Mouse (Mus musculus) CH12.LX (cell line): ENCODE data around the gene Mapre1. TPM values are rescaled to one million over a fixed set of nuclear protein-coding genes. Genes with fewer than 3 reads are reported as not detected.
"Not testable (repeated sequence)": the region's sequence is repeated elsewhere in the genome, so short reads cannot be mapped to it uniquely, and the experiment has no call there.

Experiments used
- DNase-seq: peaks from one replicate; pipeline ENCODE4 v3.0.0-alpha.2; 2013; ENCODE audit errors: extremely low read depth
- H3K27ac ChIP-seq: 2 replicates; pipeline ENCODE4 v1.5.1; 2012; ENCODE audit warnings: low read depth, mild to moderate bottlenecking, control low read depth, moderate library complexity; ENCODE audit not compliant: insufficient read depth
- H3K27me3 ChIP-seq: replicated peaks from 2 replicates; pipeline ENCODE3; 2012; ENCODE audit warnings: inconsistent platforms
- H3K36me3 ChIP-seq, 2 experiments: replicated peaks in 1 of 2; 2 replicates each; pipeline versions ENCODE3 to v1.6.1; 2012; ENCODE audit warnings: inconsistent platforms in 1 of 2, low read length in 1 of 2, mild to moderate bottlenecking in 1 of 2, mixed read lengths in 1 of 2, moderate library complexity in 1 of 2; ENCODE audit not compliant: control insufficient read depth in 1 of 2, insufficient read depth in 1 of 2
- H3K4me1 ChIP-seq, 2 experiments: 2 replicates each; pipeline ENCODE4 v1.6.1; 2012; ENCODE audit warnings: inconsistent platforms in 1 of 2, moderate library complexity in 1 of 2; ENCODE audit not compliant: insufficient read depth in 2 of 2, control insufficient read depth in 1 of 2
- H3K4me2 ChIP-seq: 2 replicates; pipeline ENCODE4 v1.6.1; 2012; ENCODE audit warnings: low read depth, mild to moderate bottlenecking, control low read depth; ENCODE audit not compliant: poor library complexity, insufficient read depth, severe bottlenecking
- H3K4me3 ChIP-seq, 3 experiments: fragments of 150-350 bp in 1 of 3; sonication (generic) in 1 of 3; replicated peaks in 1 of 3; 2 replicates each; pipeline versions ENCODE3 to v1.5.1; 2011 to 2012; ENCODE audit warnings: low read depth in 2 of 3, low read length in 2 of 3, mild to moderate bottlenecking in 2 of 3, moderate library complexity in 2 of 3, control low read depth in 1 of 3, improper control_type of control experiment in 1 of 3, inconsistent platforms in 1 of 3, mixed read lengths in 1 of 3; ENCODE audit not compliant: poor library complexity in 1 of 3
- H3K79me2 ChIP-seq: replicated peaks from 2 replicates; pipeline ENCODE4 v1.6.1; 2012; ENCODE audit warnings: mild to moderate bottlenecking, moderate library complexity; ENCODE audit not compliant: control insufficient read depth, poor library complexity, insufficient read depth, severe bottlenecking; ENCODE audit errors: extremely low read depth
- H3K9ac ChIP-seq: 2 replicates; pipeline ENCODE4 v1.6.1; 2012; ENCODE audit warnings: low read depth, mild to moderate bottlenecking, control low read depth, moderate library complexity; ENCODE audit not compliant: insufficient read depth
- H3K9me3 ChIP-seq: replicated peaks from 2 replicates; pipeline ENCODE3; 2012; ENCODE audit warnings: low read length, inconsistent platforms, mixed read lengths
- CHD2 ChIP-seq: IDR thresholded peaks from 2 replicates; pipeline ENCODE4 v1.6.1; 2011; ENCODE audit warnings: low read length, improper control_type of control experiment
- CTCF ChIP-seq, 2 experiments: IDR thresholded peaks in 1 of 2; conservative IDR thresholded peaks in 1 of 2; 2 replicates each; pipeline ENCODE4 v1.5.1; 2011 to 2012; ENCODE audit warnings: low read depth in 2 of 2, low read length in 2 of 2, improper control_type of control experiment in 1 of 2, inconsistent platforms in 1 of 2, mild to moderate bottlenecking in 1 of 2, moderate library complexity in 1 of 2
- HCFC1 ChIP-seq: IDR thresholded peaks from 2 replicates; pipeline ENCODE4 v1.6.1; 2012; ENCODE audit warnings: low read depth, mild to moderate bottlenecking, inconsistent platforms, low read length, improper control_type of control experiment
- IRF4 ChIP-seq: IDR thresholded peaks from 2 replicates; pipeline ENCODE4 v1.6.1; 2014; ENCODE audit warnings: low read depth, mild to moderate bottlenecking, inconsistent platforms, low read length, improper control_type of control experiment
- JUN ChIP-seq: IDR thresholded peaks from 2 replicates; pipeline ENCODE4 v1.6.1; 2011; ENCODE audit warnings: low read depth, mild to moderate bottlenecking, low read length, improper control_type of control experiment, moderate library complexity; ENCODE audit not compliant: insufficient read depth
- JUND ChIP-seq: conservative IDR thresholded peaks from 2 replicates; pipeline ENCODE4 v1.6.1; 2011; ENCODE audit warnings: low read depth, low read length, improper control_type of control experiment
- MAX ChIP-seq: IDR thresholded peaks from 2 replicates; pipeline ENCODE4 v1.6.1; 2011; ENCODE audit warnings: low read length, improper control_type of control experiment
- MAZ ChIP-seq: IDR thresholded peaks from 2 replicates; pipeline ENCODE4 v1.6.1; 2012; ENCODE audit warnings: low read depth, mild to moderate bottlenecking, inconsistent platforms, low read length, improper control_type of control experiment, moderate library complexity
- MEF2A ChIP-seq: IDR thresholded peaks from 2 replicates; pipeline ENCODE4 v1.6.1; 2014; ENCODE audit warnings: low read depth, mild to moderate bottlenecking, inconsistent platforms, low read length, improper control_type of control experiment, borderline replicate concordance
- NELFE ChIP-seq: IDR thresholded peaks from 2 replicates; pipeline ENCODE4 v1.6.1; 2011; ENCODE audit warnings: low read depth, low read length, improper control_type of control experiment
- NRF1 ChIP-seq: IDR thresholded peaks from 2 replicates; pipeline ENCODE4 v1.6.1; 2014; ENCODE audit warnings: low read depth, mild to moderate bottlenecking, inconsistent platforms, low read length, improper control_type of control experiment, moderate library complexity
- PAX5 ChIP-seq: IDR thresholded peaks from 2 replicates; pipeline ENCODE4 v1.6.1; 2012; ENCODE audit warnings: low read length, inconsistent platforms, mixed read lengths
- POLR2A ChIP-seq: IDR thresholded peaks from 2 replicates; pipeline ENCODE4 v1.6.1; 2011; ENCODE audit warnings: low read depth, mild to moderate bottlenecking, improper control_type of control experiment, low read length
- RAD21 ChIP-seq: IDR thresholded peaks from 2 replicates; pipeline ENCODE4 v1.6.1; 2011; ENCODE audit warnings: low read depth, mild to moderate bottlenecking, low read length, improper control_type of control experiment, moderate library complexity
- SMC3 ChIP-seq: IDR thresholded peaks from 2 replicates; pipeline ENCODE4 v1.6.1; 2011; ENCODE audit warnings: low read depth, low read length, improper control_type of control experiment
- UBTF ChIP-seq: IDR thresholded peaks from 2 replicates; pipeline ENCODE4 v1.6.1; 2012; ENCODE audit warnings: low read depth, mild to moderate bottlenecking, inconsistent platforms, low read length, improper control_type of control experiment, moderate library complexity
- USF1 ChIP-seq: IDR thresholded peaks from 2 replicates; pipeline ENCODE4 v1.6.1; 2014; ENCODE audit warnings: low read depth, mild to moderate bottlenecking, inconsistent platforms, low read length, improper control_type of control experiment
- ZKSCAN1 ChIP-seq: IDR thresholded peaks from 2 replicates; pipeline ENCODE4 v1.6.1; 2012; ENCODE audit warnings: low read depth, inconsistent platforms, low read length, improper control_type of control experiment, borderline replicate concordance
- ZMIZ1 ChIP-seq: IDR thresholded peaks from 2 replicates; pipeline ENCODE4 v1.6.1; 2012; ENCODE audit warnings: low read depth, mild to moderate bottlenecking, inconsistent platforms, low read length, improper control_type of control experiment
- dilution Hi-C: fragments of 300-500 bp; cut with MboI; formaldehyde crosslinking; loops from 2 replicates; pipeline ENCODE4 v1.14.3; 2020; ENCODE audit warnings: low sequenced_read_pairs; ENCODE audit not compliant: extremely low pct_unique_long_range_greater_than_20kb, extremely low pct_ligation_motif_present
- in situ Hi-C: fragments of 300-500 bp; cut with MboI; formaldehyde crosslinking; loops from 3 replicates; pipeline ENCODE4 v1.14.3; 2019; ENCODE audit warnings: low sequenced_read_pairs, low pct_ligation_motif_present, low pct_unique_long_range_greater_than_20kb, mixed read lengths
- polyA plus RNA-seq: library from polyadenylated mRNA; unstranded; fragments of >175 nt; gene quantifications from 2 replicates; pipeline ENCODE4 v1.2.1, GENCODE M21; 2012; ENCODE audit warnings: low read depth; ENCODE audit not compliant: insufficient read length
- total RNA-seq, 2 experiments: library from RNA; depleted of rRNA; stranded (reverse); fragments of 300-350 nt in 1 of 2; fragments of >200 nt in 1 of 2; gene quantifications; 2 replicates each; pipeline ENCODE4 v1.2.3; 2012 to 2014

The Mapre1 gene
- total and polyA plus RNA-seq, 3 experiments, result 30.8 to 136 (median 134) TPM

DNA sequence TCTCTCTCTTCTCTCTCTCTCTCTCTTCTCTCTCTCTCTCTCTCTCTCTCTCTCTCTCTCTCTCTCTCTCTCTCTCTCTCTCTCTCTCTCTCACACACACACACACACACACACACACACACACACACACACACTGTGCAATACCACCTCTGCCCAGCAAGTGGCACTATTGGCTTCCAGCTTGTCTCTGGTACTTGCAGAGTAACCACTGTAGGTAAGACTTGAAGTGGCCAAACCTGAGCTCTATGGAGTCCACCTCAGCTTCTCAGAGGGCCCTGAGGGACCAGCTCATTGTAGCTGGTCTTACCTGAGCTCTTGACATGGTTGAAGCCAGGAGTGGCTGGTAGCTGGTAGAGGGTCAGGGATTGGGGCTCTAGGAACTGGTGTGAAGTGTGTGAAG, 66.4 kb downstream of the Mapre1 start:
- H3K27ac ChIP-seq, H3K4me3 ChIP-seq, H3K36me3 ChIP-seq, dilution Hi-C loops, in situ Hi-C loops, H3K79me2 ChIP-seq, H3K9ac ChIP-seq, H3K4me2 ChIP-seq, H3K4me1 ChIP-seq, H3K9me3 ChIP-seq: not testable (repeated sequence)
- peaks cover 58% of the 10 kb centered on the region for H3K27me3 ChIP-seq
- TF ChIP-seq CTCF (conservative IDR thresholded peaks at IDR 0.05 in 1 of 2, IDR thresholded peaks at IDR 0.05 in 1 of 2; ENCODE audit: low read depth in 2 of 2, low read length in 2 of 2) (peak; percentile 21 to 74; a peak in 3 of 4 replicates), RAD21 (peak; percentile 66), NELFE (peak; percentile 32; the same call in 1 of the 2 replicates), SMC3 (peak; percentile 55)
- DNase-seq, result peak; percentile 51

DNA sequence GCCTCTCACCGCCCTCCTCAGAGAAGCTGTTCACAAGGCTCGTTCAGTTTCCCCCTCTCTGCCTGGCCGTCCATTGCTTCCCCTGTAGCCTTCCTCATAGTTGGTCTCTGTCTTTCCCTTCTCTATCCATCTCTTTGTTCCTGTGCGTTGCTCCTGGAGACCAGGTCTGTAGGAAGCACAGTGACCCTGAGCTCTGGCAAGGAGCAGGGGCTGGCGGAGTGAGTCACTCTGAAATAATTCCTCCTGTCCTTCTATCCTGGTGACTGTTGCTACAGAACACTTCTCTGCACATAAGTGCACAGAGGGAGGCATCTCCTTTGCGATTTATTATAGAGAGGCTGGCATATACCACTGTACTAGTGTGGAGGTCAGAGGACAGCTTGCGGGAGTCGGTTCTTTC, 67.1 kb downstream of the Mapre1 start:
- no peaks in the 10 kb centered on the region for H3K79me2 ChIP-seq
- dilution Hi-C loops (no loop called here), in situ Hi-C loops (no loop called here)
- H3K4me1 ChIP-seq, result no peaks in the 10 kb centered on the region
- H3K9ac ChIP-seq, result no peak overlapping the region
- H3K4me2 ChIP-seq, result no peak overlapping the region
- DNase-seq, result no peak
- no peaks in the 10 kb centered on the region for H3K36me3 ChIP-seq
- no peak overlapping the region for H3K27ac ChIP-seq
- no peaks in the 10 kb centered on the region for H3K9me3 ChIP-seq
- no peak for TF ChIP-seq POLR2A
- TF ChIP-seq NELFE, result no peak
- no peak for TF ChIP-seq NRF1
- no peak for TF ChIP-seq CTCF (conservative IDR thresholded peaks at IDR 0.05 in 1 of 2, IDR thresholded peaks at IDR 0.05 in 1 of 2; ENCODE audit: low read depth in 2 of 2, low read length in 2 of 2)
- no peak for TF ChIP-seq JUND
- no peak for TF ChIP-seq MAX
- no peak for TF ChIP-seq CHD2
- no peak for TF ChIP-seq IRF4
- no peak for TF ChIP-seq HCFC1
- TF ChIP-seq ZKSCAN1, result no peak
- TF ChIP-seq MAZ, result no peak
- no peak for TF ChIP-seq UBTF
- no peak for TF ChIP-seq JUN
- no peak for TF ChIP-seq USF1
- TF ChIP-seq PAX5, result no peak
- no peak for TF ChIP-seq MEF2A
- no peak for TF ChIP-seq ZMIZ1
- no peak overlapping the region for H3K4me3 ChIP-seq
- peaks cover 64% of the 10 kb centered on the region for H3K27me3 ChIP-seq
